Mouse (Mus musculus) spleen, postnatal 4 days (tissue): Measurements from ENCODE around the gene Hsd17b11.

Experiments used
- DNase-seq, 2 experiments: peaks; one replicate each; pipeline ENCODE4 v3.0.0; 2022; ENCODE audit warnings: low spot score in 2 of 2

Gene Hsd17b11

DNA sequence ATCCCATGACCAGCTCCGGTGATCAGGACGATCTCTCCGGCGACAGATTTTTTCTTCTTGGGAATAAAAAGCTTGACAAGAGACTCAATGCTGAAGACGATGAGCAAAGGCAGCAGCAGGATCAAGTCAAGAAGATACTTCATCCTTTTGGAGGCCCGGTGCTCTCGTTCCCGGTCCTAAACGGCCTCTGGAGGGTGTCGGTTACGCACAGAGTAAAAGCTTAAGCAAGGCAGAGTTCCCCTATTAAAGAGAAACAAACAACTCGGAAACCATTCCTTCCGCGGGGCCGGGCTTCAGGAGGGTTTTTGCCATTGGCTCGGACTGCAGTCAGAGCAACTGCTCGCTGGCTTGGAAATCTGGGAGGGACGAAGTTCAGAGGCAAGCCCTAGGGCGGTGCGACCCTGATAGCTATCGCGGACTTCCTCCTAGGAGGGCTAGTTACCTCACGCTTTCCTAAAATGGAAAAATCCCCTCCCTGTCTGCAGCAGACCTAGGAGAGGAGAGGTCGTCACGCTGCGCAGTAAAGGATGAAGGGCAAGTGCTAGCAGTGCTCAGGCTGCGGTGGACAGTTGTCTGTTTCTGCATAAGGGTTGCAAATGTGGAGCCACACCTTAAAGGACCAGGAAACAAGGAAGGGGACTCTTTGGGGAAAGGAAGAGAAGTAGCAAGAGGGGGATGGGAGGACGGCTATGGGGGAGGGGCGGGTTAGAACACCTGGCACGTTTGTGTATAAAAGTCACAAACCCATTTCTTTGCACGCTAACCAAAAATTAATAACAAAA lies at the start of gene Hsd17b11:
Gene Hsd17b11, minus strand, starts transcription at position 323 of the 782 bp plus-strand sequence.
- DNase-seq, result peak; percentile 68 to 79

DNA sequence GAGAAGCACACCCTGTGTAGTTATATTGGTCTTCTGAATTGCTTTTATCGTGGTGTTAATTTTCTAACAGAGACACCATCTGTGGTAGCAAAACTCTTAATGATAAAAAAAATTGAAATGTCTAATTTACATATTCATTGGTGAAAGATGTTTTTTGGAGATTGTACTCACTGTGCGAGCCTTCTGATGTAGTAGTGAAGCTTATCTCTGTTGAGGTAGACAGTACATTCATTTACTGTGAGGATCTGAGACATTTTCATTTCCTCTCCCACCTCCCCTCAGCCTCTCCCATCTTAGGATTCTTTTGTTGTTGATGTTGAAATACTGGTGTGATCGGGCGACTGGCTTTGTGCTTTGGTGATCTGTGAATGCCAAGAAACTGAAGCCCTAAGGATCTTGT lies 49.3 kb upstream of the Hsd17b11 start:
- peak in 1 of 2 experiments; percentile 13 for DNase-seq

DNA sequence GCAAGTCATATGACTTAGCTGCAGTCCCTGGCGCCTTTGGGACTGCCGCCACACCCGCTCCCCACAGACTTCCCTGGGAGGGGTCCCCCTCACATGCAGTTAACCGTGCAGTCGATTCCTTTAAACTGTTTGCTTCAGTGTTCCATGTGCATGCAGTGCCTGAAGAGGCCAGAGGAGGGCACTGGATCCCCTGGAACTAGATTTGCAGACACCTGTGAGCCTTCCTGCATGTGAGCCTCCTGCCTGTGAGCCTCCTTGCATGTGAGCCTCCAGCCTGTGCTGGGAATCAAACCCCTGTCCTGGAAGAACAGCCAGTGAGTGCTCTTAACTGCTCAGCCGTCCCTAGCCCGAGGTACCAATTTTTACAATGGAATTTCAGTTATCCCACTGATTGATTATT lies 47.0 kb upstream of the Hsd17b11 start:
- no peak for DNase-seq

DNA sequence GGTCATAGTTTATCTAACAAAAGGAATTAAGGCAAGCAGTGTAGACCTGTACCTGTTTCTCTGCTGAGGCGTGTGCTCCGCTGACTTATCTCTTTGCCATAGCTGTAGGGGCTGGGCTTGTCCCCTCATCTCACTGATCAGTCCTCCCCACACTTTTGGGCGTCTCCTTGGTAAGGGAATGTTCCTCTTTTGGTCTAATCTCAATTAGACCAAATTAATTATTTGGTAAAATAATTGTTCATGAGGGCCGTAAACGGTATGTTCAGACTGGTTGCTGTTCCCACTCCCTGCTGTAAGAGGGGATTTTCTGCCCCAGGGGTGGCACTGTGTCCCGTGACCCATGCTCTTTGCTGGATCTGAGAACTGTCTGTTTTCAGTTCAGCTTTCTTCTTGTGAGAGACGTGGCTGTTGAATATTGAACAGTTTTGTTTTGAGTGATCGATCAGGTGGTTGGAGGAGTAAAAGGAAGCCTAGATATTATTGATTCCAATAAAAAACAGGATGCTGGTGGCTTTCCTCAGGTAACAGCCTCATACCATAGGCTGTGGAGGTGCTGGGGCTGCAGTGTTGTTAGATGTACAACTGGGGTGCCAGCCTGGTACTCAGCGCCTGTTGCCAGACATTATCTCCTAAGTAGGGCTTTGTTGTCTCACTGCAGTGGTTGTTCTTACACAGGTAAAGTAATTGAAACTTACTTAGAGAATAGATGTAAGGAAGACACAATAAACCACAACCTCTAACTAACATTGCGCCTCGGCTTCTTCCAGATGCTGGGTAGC lies 41.2 kb upstream of the Hsd17b11 start:
- DNase-seq, result no peak

DNA sequence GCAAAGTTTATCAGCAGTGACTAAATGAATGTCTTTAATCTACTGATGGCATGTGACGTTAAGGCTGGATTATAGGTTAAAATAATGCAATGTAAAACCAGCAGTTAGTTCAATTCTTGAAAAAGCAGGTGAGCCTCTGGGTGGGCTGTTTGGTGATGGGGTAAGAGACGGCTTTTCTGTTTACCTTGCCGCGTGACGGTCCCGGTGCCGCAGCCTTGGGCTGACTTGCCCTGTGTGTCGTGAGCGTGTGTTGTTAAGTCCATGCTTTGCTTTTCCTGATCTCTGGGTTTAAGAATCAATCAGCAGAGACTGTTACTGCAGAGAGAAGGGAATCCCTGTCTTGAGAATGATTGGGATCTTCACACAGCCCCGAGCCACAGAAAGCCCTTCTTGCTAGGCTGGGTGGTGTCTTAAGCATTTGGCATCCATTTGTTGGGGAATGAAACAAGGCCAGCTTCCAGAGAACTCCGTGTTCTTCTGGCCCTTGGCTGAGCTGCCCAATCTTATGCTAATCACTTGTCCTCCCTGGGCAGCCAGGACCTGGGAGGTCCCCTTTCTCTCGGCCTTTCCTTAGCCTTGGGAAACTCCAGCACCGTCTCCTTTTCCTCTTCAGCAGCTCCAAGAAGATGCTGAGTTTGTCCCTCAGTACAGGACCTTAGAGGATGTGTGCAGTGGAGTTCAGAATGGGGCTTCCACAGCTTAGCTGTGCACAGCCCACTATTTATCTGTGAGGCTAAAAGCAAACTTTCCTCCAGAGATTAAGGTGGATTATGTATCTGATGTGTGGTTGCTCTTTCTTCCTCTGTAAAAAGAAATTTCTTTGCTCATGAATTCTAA lies 40.4 kb upstream of the Hsd17b11 start:
- DNase-seq, result no peak

DNA sequence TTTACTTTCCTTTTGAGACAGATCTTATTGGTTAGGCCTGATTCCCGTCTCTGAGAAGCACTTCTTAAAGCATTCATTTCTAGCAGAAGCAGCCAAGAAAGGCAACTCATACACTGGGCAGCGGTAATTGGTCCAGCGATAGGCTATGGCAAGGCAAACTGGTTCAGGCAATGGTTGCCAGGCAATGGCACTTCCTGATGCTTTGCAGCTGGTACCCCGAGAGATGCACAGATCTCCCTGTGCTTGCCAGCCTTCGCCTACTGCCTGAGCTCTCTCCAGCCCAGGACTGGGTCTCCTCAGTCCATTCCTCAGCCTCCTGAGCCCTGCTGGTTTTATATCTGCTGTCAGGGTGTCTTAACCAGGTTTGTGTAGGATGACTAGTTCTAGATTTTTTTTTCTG lies 38.7 kb upstream of the Hsd17b11 start:
- no peak for DNase-seq

DNA sequence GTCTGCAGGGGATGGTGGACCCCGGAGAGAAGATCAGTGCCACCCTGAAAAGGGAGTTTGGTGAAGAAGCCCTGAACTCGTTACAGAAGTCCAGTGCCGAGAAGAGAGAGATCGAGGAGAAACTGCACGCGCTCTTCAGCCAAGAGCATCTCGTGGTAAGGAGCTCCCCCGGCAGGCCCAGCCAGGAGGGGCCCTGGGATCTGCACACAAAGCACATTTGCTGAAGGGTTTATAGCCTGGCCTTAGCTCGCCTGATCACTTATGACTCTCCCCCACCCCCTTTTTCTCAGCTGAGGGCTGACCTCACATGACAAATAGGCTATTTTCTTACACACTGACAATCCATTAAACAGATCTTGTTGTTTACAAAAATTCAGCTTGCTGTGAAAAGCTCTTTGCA lies 37.9 kb upstream of the Hsd17b11 start:
- no peak for DNase-seq

DNA sequence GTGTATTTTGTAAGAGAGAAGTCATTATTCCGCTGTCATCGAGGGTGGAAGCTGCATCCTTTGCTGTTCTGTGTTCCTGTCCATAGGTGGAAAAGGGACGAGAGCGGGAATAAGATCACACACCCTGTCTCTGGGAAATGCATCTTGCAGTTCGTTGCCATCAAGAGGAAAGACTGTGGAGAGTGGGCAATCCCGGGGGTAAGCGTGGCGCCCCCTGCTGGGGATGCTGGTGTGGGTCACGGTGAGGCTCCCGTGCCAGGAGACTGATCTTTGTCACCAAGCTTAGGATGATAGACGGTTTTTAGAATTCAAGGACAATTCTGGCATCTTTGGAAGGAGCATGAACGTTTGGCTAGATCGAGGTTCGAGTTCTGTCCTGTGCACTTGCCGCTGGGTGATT lies 36.3 kb upstream of the Hsd17b11 start:
- peak; percentile 64 to 87 for DNase-seq

DNA sequence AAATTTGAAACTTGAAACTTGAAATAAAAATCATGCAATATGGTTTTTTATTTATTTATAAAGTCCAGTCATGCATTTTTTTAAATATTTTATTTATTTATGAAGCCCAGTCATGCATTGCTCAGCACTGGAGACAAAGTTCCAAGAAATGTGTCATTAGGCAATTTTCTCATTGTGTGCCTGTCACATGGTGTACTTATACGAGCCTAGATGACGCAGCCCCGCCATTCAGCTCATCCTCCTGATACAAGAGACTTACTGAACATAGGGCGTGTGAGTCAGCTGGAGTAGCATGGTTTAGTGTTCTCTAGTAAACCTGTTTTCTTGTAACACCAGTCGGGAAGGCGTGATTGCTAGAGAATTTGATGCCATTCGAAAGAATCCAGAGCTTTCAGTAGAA lies 34.6 kb upstream of the Hsd17b11 start:
- DNase-seq, result no peak

DNA sequence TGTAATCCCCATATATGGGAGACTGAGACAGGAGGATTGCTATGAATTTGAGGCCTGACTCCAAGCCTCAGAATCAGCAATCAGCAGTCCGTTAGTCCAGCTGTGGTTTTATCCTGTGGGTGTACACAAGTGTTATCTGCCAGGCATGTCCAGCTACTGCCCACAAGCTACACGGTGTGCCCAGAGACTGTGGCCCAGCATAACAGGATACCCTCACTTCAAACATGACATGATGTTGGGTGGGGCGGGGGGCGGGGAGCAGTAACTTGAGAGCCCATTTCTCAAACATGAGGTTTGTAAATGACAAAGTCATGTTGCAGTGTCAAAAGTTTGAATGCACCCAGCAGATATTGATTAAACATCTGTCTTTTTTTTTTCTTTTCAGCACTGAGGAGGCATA lies 34.1 kb upstream of the Hsd17b11 start:
- DNase-seq, result no peak

DNA sequence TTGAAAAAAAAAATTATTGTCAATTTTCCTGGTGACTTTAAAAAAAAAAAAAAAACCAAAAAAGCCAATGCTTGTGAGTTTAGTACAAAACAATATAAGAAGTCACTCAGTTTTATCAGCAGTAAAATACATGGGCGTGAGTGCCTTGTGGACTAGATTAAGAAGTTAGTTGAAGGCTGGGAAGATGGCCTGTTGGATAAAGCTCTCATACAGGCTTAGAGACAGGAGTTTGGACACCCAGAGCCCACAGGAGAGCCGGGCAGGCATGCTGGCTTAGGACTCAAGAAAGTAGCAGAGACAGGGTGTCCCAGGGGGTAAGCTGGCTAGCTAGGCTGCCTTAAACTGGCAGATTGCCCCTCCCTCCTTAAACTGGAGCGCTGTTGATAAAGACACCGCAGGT lies 33.2 kb upstream of the Hsd17b11 start:
- DNase-seq, result no peak

DNA sequence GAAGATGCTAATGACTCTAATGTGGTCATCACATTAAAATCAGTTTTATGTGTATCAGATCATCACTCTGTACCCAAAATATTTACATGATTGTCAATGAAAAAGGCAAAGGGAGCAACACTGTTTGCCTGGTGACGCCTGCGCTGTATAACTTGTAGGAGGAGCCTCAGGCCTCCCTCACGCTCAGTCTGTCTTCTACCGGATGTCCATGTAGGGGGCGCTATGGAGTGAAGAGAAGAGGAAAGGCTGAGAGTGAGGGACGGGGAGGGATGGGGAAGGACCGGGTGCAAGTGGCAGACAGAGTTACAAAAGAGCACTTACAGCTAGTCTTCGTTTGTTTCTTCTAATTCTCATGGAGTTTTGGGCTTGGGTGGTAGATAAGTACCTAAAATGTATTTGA lies 31.2 kb upstream of the Hsd17b11 start:
- peak; percentile 59 to 77 for DNase-seq

DNA sequence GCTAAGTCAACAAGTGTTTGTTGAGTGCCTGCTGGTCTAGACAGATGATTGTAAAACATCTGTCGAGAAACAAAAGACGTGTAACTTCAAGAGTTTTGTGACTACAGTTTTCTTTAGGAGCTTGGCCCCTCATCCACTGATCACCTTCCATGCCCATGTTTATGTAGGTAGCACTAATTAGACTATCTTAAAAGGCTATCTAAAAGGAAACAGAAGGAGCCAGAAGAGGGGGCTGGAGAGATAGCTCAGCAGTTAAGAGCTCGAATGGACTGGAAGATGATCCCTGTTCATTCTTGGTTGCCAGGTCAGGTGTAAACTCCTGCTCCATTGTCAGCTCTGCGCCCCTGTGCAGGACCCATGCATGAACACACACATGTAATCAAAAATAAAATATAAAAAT lies 26.4 kb upstream of the Hsd17b11 start:
- DNase-seq, result no peak

DNA sequence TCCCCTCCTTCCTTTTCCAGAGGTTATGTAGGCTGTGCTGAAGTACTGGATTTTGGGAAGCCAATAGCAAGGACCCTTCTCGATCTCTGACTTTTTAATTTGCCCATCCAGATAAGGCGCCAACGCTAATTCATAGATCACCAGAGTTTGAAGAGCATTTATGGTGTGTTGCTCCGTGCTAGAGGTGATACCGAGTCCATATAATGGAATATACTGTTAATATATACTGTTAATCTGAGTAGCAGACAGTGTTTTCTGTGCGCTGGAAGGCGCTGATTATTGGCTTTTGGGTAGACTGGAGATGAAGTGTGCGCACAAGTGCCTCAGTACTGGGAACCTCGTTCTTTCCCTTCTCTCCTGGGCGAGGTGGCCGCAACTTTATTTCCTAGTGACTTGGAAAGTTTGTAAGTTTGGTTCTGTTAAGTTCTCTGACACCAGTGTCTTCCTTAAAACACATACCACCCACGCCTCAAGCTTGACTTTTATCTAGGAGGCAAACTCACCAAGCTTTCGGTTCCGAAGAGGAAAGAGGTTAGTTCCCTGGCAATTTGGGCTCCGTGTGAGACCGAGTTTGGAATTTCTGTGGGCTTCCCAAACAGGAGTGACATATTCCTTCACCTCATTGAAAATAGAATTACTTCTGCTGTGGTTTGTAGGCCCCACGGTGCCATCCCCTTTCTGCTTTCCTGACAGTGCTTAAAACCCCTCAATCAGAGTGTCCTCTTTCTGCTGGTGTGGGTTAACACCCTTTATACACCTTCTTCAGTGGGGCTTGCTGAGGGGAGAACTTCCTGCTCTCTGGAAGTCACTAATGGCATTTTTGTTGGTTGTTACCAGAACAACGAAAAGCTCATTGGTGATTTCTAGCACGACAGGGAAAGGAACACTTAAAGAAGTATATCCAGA lies 25.7 kb upstream of the Hsd17b11 start:
- no peak for DNase-seq

DNA sequence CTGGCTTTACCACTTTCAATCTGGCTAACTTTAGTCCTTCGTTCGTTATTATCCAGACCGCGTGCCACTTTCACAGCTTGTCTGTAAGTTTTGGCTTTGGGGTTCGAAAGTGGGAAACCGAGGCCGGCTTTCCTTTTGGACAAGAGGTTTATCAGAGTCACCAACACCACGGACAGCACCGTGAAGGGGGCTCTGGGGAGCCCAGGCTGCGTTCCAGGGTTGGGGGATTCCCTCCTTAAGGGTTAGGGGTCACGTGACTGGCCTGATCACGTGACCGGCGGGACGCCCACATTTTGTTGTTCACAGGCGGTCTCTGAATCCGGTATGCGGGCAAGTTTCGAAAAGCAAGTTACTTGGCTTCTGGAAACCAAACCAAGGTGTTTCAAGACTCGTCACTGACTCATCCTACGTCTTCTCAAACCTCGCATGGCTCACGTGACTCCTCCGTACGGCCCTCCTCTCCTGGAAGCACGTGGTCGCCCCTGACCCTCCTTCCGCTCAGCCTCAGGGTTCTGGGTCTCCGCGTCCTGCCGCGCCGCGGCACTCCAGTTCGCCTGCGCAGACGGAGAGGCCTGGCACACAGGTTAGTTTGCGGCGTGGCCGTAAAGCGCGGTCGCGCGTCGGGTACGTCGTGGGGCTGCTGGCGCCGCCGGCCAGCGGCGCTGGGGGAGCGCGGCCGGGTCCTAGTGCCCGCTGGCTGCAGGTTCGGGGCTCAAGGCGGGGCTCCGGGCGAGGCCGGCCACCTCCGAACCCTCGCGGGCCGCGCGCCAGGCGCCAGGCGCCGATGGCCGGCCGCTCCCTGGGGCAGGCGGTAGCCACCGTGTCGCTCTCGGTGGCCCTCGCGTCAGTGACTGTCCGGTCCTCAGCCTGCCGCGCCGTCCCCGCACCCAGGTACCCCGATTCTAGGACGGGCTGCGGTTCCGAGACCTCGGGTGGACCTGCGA lies 24.8 kb upstream of the Hsd17b11 start, which contains the start of gene Nudt9:
Gene Nudt9, plus strand, starts transcription at position 51 of the 944 bp plus-strand sequence.
- DNase-seq, result peak; percentile 95 to 97

DNA sequence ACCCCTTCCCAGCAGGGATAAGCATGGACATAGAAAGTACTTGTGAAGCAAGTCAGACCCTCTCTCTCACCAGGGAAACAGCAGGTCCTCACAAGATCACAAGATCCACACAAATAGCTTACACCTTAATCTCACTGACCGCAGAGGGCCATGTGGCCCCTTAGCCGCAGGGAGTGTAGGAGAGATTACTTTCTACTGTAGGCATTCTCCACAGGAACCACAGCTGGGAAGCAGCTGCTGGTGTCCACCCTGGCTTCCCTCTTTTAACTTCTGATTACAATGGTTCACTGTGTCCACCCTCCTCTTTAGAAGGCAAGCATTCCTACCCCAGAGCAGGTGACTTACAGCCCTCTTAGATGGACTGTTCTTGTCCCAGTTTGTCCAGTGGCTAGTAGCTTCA lies 22.0 kb upstream of the Hsd17b11 start:
- no peak for DNase-seq

DNA sequence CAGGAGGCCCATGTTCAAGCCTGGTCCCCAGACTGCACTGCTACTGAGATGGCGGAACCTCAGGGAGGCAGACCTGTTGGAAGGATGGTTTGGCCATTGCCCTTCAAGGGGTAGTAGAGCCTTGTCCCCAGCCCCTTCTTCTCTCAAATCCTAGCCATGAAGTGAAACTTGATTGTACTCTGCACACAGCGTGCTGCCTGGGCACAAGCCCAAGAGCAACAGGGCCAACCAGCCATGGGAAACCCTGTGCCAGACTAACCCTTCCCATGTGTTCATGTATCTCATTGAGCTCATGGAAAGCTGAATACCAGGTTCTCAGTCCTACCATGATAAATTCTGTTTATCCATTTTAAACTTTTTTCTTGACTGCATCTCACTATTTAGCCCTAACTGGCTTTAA lies 21.2 kb upstream of the Hsd17b11 start:
- no peak for DNase-seq

DNA sequence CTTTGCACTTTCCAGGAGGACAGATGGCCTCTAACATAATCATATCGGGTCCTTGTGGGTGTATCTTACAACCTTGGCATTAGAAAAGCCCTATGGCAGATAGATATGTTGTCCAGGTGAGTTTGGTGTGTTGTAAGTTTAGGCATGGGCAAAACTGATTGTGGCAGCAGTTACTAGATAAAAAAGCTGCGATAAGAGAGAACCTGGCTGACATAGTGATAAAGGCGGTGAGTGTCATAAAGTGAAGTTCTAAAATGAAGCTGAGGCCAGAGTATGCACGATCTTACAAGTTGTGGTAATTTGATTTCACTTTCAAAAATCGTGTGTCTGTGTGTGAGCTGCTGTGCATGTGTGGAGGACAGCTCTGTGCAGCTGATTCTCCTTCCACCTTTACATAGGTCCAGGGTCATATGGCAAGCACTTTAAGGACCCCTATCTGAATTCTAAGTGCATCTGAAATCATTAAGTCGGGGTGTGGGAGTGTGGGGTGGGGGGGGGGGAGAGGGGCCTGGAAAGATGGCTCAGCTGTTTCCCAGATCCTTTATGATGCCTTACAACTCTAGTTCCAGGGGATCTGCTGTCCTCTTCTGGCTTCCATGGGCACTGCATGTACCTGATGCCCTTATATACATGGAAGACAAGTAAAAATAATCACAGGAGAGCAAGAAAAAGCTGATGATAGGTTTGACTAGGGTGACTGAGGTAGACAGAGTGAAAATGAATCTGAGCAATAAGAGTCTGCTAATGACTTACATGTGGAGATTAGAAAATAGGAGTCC lies 17.6 kb upstream of the Hsd17b11 start:
- no peak for DNase-seq

DNA sequence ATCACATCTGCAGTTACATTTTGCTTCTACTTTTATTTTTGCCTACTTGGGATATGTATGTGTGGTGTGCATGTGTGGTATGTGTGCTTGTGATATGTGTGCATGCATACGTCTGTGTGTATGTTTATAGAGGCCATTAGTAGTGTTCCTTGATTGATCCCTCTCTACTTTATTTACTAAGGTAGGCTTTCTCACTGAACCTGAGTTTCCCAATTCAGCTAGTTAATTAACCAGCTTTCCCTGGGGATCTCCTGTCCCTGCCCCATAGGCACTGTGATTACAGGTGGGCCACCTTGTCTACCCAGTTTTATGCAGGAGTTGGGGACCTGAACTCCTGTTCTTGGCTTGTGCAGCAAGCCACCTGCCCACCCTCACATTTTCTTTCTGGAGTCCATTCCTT lies 15.0 kb upstream of the Hsd17b11 start:
- no peak for DNase-seq
